Mouse (Mus musculus) layer of hippocampus, postnatal 14 days (tissue): ENCODE measurements around the gene Cdh3. TPM values are rescaled to one million over a fixed set of nuclear protein-coding genes. Genes with fewer than 3 reads are reported as not detected.
A peak's percentile ranks its signal among the peaks of the same experiment; 100 is the strongest.

Experiments
- DNase-seq, 2 experiments: peaks; one replicate each; pipeline ENCODE4 v3.0.0; 2021 to 2022; ENCODE audit warnings: low spot score in 2 of 2, mixed read lengths in 1 of 2
- long read RNA-seq, 2 experiments: library from polyadenylated mRNA; stranded (forward); transcript quantifications; one replicate each; pipeline ENCODE4 v2.0.0; 2021
- total RNA-seq, 2 experiments: library from RNA; stranded (reverse); gene quantifications; 2 replicates each; pipeline ENCODE4 v1.2.3; 2021

Gene Cdh3
- 1 to 10 TPM in 1 of 2 experiments, under 1 TPM in 1; 0.12 to 1.5 TPM for total RNA-seq
- long read RNA-seq, experiment 1: 0 reads
- long read RNA-seq, experiment 2: 0 reads

DNA sequence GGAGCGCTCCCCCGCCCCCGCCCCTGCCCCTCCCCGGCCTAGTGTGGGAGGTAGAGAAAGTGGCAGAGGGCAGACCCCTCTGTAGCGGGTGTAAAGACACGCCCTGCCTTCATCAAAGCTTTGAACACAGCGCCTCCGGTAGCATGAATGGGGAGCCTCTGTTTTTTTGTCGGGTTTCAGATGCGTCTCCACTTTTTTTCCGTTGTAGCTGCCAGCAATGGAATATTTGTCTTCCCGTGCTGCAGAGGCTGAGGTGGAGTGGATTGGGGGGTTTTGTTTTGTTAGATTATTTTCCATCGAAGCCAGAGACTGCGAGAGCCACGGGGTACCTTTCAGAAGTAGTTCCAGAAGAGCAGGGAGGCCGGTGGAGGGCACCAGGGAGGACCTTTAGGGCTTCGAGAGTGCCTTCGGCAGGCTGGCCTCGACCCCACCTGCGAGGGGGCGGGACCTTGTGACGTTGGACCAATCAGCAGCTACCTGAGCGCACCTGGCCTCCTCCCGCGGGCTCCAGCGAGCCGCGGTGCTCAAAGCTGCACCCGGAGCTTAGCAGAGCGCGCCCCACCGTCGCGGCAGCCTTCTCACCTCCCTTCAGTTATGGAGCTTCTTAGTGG lies at the start of gene Cdh3:
Gene Cdh3, plus strand, starts transcription at position 527 of the 611 bp plus-strand sequence.
- DNase-seq: no peak

DNA sequence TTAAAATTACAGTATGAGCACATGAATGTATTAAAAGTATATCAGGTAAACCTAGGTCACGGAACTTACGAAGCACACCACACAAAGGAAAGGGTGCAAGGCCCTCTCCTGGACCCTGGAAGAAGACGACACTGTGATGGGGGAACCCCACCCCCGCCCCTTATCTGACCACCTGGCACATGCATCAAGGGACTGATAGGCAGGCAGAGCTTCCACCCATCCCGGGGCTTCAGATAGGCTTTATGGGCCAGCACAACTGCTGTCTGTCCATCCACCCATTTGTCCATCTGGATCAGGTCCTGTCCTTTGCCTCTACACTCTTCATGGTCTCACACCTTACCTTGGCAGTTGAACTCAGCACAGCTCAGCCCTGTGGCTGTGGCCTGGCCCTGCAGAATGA lies 48.6 kb upstream of the Cdh3 start:
- DNase-seq: no peak

DNA sequence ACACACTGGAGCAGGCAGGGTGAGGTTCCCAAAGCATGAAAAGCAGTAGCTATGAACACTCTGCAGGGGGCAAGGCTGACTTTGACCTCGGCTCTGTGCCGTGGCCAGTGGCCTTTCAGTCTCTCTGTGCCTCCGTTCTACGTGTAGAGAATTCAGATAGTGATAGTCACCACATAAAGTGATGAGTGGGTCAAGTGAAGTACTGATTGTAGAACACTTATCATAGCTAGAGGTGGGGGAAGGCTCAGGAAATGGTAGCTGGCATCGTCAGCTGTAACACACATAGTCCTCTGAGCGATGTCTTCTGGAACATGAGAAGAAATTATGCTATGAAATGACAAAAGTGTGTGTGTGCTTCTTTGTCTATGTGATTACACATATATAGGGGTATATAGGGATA lies 46.9 kb upstream of the Cdh3 start:
- no peak for DNase-seq

DNA sequence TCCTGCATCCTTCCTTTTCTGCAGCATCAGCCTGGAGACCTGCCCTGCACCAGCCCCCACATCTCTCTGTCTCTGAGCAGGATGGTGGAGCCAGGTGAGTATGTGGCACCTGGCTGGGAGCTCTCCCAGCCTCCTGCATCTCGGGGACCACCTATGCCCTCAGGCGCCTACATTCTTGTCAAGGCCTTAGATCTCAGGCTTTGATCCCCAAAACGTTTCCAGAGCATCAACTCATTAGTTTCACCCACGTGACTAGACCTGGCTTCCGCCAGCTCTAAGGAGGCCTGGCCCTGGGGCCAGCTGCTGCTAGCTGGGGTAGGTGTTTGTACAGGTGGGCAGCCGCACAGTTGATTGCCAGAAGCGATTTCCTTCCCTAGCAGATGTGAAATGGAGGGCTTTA lies 41.2 kb upstream of the Cdh3 start:
- DNase-seq: no peak

DNA sequence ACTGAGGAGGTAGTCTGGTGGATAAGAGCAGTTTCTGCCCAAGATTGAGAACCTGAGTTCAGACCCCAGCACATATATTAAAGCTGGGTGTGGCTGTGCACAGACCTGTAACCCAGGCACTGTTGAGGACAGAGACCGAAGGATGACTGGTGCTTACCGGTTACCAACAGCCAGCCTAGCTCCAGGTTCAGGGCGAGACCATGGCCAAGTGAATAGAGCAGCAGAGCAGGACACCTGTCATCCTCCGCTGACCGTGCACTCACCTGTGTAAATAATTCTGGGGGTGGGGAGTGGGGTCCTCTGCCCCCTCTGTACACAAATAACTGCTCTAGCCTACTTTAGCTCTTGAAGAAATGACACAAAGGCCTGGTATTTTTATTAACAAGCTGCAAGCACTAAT lies 36.7 kb upstream of the Cdh3 start:
- no peak for DNase-seq

GRCm38 (mm10) chr8:106500018-106500685 lies 10.5 kb upstream of the Cdh3 start, which contains the start of gene 6030452D12Rik:
TSS of gene 6030452D12Rik (plus strand) at chr8:106500522.
- no peak for DNase-seq

GRCm38 (mm10) chr8:106504241-106504640 lies 6.5 kb upstream of the Cdh3 start:
- DNase-seq: no peak

- no peak for DNase-seq
Observed at GRCm38 (mm10) chr8:106505328-106505965, 5.2 kb upstream of the Cdh3 start.

GRCm38 (mm10) chr8:106506106-106506505 lies 4.6 kb upstream of the Cdh3 start:
- no peak for DNase-seq

- peak; percentile 7 to 13 for DNase-seq
Observed at GRCm38 (mm10) chr8:106507761-106508331, 2.8 kb upstream of the Cdh3 start.

GRCm38 (mm10) chr8:106508456-106508855 lies 2.2 kb upstream of the Cdh3 start:
- no peak for DNase-seq

GRCm38 (mm10) chr8:106509079-106509780 lies 1.5 kb upstream of the Cdh3 start:
- no peak for DNase-seq

DNA sequence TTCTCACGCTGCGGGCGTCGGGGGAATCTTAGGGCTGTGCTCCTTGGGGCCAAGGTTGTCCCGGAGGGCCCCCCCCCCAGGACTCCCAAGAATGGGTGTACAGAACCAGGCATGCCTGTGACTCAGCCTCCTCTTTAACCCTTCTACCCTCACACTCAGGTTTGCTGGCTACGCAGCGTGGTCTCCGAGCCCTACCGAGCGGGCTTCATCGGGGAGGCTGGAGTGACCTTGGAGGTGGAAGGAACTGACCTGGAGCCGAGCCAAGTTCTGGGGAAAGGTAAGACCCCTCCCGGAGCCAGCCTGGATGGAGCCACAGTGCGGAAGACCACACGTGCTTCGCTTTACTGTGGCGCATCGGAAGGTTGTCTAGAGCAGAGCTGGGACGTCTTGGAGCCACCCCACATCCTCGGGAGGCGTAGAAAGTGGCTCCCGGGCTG lies 392 bp downstream of the Cdh3 start:
- no peak for DNase-seq

DNA sequence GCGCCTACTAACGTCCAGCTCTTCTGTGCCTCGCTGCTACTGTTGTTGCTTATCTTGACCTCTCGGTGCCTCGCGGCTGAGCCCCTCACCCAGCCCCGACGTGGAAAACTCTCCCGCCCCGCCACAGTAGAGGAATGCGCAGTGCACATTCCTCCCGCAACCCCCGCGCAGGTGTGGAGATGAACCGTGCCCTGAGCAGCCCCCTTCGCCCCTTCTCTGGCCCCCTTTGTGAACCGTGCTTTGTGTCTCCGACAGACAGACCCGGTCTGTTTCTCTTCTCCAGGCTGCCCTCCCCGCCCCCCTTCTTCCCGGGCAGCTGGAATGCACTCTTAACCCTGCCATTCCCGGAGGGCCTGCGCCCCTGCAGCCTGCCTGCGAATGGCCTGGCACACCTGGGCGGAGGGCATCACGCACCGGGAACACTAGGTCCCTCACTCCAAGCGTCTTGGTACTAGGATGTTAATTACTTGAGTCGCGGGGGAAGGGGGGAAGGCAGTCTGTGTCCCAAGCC lies 895 bp downstream of the Cdh3 start:
- no peak for DNase-seq

DNA sequence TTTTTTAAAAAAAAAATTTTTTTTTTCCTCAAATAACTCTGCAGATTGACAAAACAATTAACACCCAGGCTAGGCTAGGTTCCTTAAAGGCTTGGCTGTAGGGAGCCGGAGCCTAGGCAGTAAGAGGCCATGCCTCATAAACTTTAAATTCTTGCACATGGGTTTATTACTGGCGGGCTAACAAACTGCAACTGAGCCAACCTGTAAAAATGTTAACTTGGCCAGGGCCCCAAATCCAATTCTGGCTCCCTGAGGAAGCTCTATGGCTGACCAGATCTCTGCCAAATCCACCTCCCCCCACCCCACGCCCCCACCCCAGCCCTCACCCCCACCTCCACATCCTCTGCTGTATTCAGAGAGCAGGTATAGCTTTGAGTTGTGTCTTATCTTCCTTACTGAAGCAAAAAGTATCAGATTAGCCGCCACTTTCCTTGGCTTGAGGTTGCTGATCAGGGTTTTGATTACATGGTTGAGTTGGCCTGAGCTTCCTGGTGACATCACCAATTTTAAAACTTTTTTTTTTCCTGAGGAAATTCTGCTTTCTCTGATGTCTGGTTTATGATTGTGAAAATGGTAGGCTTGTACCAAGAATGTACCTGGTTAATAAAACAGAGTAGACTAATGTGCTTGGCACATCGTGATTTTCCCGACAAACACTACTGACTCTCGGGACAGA lies 1.9 kb downstream of the Cdh3 start:
- no peak for DNase-seq

DNA sequence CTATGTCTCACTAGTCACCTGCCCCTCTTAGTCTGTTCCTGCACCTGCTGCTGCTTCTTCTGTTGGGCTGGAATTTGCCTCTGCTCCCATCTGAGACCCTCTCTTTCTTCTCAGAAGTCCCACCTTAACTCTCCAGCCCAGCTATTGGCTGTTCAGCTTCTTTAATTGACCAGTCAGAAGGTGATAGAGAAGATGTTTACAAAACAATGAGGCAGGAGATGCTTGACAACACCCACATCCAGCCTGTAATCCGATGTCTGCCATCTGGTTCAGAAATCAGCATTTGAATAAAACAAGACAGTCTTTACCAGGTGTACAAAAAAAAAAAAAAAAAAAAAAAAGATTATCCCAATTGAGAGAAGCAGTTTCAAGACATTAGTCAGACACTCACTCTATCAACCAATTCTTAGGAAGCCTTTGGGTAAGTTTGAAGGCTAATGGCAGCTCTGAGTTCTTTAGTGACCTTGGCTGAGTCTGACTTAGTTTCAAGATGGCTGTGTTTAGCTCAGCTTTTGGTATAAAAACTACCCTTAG lies 5.3 kb downstream of the Cdh3 start:
- no peak for DNase-seq

DNA sequence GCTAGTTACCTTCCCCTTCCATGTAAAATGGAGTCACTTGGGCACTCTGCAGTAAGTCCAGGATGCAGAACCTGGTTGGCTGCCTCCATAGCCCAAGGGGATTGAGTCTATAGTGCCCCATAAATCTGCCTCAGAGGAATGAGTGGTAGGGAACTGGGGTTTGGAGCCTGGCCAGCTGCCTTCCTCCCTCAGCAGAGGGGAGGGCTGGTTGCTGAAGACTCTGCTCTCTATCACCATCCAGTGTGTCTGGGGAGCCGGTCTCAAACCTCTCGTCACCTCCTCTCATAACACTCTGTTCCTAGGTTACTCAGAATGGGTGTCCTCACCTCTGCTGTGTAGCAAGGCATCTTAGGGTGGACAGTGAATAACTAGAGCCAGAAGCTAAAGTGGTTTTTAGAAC lies 5.9 kb downstream of the Cdh3 start:
- no peak for DNase-seq

GRCm38 (mm10) chr8:106518763-106519162 lies 8.1 kb downstream of the Cdh3 start:
- no peak for DNase-seq

DNA sequence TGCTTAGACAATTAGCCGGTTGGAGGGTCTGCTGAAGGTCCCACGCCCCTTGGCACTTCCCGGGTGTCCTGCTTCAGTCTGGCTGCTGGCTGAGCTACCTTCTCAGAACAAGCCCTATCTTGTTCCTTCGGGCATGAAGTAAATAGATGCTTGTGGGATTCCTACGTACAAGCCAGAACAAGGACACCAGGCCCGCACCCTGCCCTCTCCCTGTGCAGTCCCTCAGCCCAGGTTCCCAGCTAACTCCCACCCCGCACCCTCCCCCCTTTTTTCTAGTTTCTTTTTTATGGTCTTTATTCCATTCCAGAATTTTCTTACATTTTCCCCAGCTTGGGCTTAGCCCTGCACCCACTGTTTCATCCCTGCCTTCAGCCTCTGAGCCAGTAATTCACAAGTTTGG lies 9.9 kb downstream of the Cdh3 start:
- no peak for DNase-seq

DNA sequence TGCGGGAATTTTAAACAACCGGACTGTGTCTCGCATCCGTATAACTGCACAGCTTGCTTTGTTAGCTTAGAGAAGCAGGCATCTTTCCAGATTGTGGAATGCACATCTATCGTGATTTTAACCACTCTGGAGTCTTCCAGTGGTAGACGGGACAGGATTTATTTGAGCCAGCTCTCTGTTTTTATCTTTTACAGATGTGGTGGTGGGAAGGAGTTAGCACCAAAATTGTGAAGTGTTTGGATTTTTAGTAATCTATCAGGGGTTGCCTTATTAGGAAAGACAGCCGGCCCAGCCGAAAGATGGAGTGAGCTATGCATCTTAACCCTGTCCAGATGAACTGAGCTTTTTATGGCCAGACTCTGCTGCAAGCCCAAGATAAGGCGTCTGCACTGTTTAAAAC lies 11.2 kb downstream of the Cdh3 start:
- DNase-seq: no peak
